Mouse (Mus musculus) c-Kit-positive CD71-negative TER-119-negative erythroid progenitor cells, embryonic 14.5 days (primary cell): ENCODE data around the gene Acat3.
A peak's percentile ranks its signal among the peaks of the same experiment; 100 is the strongest.
"Not testable (repeated sequence)": the region's sequence is repeated elsewhere in the genome, so short reads cannot be mapped to it uniquely, and the experiment has no call there.

Experiments
- DNase-seq: peaks from one replicate; pipeline ENCODE4 v3.0.0-alpha.2; 2013; ENCODE audit warnings: low read depth

The Acat3 gene

DNA sequence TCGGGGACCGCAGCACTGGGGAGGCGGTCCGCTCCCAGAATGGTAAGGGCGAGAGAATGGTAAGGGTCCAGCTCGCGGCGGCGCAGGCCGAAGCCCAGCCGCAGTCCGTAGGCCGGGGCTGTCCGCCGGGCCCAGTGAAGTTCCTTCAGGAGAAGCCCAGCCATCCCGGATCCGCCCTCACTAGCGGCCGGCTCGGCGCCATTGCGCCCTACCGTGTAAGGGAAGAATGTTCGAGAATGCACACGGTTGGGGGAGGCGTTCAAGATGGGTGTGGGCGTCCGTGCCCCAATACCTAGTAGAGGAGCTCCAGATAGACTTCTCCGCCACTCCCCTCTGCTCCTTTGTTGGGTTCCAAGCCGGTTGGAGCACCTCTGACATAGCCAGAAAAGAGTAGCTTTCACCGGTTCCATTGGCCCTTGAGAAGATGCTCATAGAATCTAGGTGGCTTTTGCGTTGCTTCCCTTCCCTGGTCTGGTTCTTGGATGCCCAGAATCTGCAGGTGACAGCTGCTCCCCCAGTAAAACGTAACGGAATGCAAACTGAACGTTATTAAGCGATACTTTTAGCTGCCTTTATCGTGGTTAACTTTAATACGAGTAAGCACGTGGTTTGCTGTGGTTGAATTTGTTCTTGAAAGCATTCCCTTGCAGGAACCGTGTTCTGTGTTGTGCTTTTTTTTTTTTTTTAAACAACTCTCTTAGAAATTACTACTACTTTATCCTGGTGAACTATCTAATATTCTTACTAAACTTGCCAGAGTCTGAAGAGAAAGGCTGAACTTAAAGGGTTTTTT lies 23.6 kb downstream of the Acat3 start:
- peak; percentile 45 for DNase-seq

DNA sequence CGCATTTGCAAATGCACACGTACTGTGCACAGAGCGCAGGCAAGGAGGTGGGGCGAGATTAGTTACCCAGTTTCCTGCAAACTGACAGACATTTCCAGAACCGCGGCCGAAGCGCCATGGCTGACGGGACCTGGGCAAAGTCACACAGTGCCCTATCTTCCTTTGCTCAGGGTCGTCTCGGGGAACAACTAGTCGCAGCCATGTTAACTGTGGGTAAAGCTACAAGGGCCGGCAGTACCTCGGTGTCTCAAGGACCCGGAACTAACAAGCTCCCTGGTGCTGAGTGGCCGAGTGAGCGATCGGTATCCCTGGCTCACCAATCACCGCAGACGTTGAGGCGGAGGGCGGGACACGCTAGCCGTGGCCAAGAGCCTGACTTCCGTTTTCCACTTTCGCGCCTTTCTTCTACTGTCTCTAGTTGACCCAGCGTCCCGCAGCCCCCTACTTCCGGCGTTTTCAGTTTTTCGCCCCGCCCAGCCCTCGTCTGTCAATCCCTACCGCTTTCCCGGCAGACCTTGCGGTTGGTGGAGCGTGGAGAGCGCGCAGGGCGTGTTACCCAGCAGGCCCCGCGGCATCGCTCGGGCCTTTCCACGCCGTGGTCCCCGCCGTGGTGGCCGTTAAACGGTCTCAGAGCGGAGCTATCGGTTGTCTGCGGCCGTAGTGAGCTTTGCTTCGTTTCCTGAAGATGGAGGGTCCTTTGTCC lies 24.4 kb downstream of the Acat3 start, which contains the start of gene Mrpl18:
TSS of gene Mrpl18 (minus strand) at position 465 of the 703 bp plus-strand sequence.
- DNase-seq: peak; percentile 99

DNA sequence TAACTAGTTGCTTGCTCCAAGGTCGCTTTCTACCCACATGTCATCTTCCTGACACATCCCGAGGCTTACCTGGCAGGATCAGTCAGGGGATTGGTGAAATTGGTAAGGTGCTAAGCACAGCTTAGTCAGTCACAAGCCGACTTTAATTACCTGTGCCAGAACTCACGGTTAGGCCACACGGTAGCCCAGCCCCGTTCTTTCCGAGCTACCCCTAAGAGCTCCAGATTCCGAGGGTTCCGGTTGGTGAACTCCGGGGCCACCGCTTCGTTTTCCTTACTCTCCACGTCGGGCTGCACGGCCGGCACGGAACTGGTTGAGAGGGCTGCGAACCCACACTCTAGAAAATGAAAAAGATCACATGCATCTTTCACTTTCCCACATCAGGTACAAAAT lies 24.9 kb downstream of the Acat3 start, which contains the start of gene Tcp1:
TSS of gene Tcp1 (plus strand) at position 214 of the 393 bp plus-strand sequence.
- no peak for DNase-seq

DNA sequence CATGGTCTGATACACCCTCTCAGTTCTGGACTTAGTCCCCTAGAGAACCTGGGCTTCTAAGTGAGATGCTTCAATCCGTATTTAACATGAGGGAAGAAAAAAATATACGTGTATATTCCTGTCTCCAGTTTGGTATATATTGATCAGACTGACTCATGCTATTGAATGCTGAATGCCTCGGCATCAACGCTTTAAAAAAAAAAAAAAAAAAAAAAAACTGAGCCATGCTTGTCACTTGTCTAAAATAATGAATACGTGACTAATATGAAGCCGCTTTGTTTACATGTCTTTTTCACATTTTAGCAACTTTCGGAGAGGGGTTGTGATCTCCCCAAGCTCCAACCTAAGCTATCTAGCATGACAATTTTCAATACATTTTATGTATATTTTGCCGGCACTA lies 30.0 kb downstream of the Acat3 start:
- no peak for DNase-seq

DNA sequence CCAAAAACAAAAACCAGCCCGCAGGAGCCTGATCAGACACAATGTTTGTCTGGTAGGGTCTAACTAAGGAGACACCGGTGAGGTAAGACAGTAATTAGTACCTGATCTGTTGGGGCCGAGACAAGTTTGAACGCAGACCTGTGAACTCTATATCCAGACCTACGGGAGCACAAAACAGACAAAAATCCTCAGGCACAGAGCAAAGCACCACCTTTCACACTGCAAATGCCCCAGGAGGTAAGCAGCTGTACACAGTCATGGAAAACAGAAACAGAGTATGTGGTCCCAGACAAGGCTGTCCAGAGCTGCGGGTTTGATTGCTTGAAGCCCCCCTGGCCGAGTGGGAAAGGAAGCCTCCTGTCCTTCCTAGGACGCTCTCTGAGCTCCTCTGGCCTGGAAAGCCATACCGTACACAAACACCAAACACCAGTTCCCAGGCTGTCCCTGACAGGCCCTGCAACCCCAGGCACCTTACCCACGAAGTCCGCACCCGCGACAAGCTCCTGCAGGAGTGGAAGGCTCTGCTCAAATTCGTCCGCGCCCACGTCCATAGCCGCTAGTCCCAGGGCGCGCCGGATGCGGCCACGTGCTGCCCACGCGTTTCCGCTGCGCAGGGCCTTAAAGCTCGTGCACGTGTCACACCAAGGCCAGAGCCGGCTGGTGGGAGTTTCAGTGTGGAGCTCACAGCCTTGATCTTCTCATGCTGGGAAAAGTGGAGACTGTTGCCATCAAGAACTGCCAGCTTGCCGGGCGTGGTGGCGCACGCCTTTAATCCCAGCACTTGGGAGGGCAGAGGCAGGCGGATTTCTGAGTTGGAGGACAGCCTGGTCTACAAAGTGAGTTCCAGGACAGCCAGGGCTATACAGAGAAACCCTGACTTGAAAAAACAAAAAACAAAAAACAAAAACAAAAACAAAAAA lies 30.8 kb downstream of the Acat3 start, which contains the start of gene Pnldc1:
TSS of gene Pnldc1 (minus strand) at position 870 of the 920 bp plus-strand sequence.
- no peak for DNase-seq

DNA sequence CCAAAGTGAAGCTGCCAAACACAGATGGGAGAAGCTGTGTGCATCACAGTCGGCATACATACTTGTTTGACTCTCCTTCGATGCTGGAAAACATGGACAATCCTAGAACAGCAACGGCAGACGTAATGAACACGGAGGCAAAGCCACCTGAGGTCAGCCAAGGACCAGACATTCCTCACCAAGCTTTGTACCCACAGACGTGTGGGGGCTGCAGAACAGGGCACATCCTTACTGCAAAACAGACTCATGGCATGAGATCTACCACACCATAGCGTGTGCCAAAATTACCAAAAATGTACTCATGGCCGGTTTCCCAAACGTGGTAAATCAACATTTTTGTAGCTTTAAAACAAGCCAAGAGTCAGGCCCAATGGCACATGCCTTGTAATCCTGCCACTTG lies 34.0 kb downstream of the Acat3 start:
- DNase-seq: no peak

DNA sequence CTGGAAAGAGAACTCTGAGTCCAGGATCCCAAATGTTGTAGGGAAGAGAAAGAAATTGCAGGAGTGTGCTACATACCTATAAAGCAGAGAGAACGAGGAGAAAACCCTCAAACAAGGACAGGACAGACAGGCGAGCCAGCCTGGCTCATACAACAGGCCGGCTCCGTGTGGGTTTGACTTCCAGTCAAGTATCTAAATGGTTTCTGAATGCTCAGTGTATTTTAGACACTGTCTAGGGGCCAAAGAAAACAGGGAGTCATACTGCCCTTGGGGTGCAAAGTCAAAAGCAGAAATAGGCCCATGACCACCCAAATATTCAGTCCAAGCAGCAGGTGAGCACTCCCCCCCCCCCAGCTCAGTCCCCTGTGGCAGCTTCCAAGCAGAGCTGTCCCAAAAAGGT lies 34.6 kb downstream of the Acat3 start:
- no peak for DNase-seq

DNA sequence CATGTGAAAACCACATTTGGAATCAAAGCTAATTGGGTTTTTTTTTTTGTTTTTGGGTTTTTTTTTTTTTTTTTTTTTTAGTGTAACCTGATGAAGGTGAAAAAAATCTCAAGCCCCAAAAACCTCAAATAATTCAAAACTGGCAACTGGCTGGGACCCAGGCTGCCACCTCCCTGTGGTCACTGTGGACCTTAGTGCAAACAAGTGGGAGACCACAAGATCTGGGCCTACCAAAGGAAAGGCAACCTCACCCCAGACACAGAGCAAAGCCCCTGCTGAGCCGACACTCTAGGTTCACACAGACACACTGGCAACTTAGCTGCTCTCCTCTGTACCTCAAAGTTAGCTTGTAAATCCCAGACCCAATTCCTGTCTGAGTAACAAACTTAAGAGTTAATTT lies 36.1 kb downstream of the Acat3 start:
- DNase-seq: no peak

DNA sequence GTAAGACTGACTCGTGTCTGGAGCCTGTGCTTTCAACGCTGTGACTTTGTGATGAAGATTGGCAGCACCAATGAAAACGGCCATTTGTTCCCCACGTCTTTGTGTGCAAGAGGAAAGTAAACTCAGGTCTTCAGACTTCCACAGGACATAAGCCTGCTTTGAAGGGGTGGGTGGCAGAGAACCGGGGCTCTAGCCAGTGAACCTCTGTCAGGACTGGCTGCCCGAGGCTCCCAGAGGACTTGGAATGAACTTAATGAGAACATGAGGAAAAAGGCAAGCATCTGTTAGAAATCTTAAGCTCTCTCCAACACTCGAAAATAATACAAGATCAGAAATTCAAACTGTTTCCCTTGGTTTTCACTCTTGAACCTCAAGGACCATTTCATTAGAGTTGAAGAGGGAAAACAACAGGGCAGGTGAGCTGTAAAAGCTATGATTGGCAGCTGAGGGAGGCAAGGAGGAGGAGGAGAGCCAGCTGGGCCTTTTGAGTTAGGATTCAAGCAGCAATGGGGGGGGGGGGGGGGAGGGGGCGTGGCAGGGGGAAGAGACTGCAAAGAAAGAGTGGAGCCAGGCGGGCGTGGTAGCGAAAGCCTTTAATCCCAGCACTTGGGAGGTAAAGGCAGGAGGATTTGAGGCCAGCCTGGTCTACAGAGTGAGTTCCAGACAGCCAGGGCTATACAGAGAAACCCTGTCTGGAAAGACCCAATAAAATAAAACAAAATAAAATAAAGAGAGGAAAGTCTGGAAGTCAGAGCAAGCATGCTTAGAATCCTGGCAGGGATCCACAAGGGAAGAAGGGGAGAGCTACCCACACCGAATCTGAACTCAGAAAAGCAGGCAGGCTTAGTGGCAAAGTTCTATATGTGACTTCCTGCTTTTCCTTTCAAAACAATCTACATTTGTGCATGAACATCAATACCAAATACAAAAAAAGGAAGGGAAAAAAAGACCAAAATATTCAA lies 36.7 kb downstream of the Acat3 start:
- DNase-seq: no peak

DNA sequence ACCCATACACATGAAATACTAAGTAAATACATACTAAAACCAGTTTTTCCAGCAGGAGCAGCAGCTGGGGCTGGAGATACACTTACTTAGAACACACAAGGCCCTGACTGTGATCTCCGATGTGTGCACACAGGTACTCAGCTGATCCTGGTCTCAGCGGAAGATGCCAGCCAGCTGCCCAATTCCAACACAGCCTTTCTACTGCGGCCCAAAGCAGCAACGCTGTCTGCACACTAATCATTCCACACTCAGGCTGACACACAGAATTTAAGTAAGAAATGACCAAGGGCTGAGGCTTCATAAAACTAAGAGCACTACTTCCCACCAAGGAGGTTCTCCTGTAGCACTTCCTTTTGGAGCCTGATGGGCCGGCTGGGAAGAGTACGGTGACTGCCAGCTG lies 38.1 kb downstream of the Acat3 start:
- DNase-seq: no peak

DNA sequence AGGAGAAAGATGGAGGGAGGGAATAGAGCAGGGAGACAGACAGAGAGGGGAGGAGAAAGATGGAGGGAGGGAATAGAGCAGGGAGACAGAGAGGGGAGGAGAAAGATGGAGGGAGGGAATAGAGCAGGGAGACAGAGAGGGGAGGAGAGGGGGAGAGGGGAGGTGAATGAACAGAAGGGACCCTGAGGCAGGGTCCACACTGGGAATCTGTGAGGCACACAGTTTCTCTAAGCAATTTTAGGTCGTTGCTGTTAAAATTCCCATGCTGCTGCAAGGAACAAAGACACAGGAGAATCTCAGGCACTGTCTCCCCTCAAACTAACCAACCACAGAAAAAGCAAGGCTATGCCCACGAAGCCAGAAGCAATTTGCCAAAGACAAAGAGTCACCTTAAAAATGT lies 41.8 kb downstream of the Acat3 start:
- DNase-seq: not testable (repeated sequence)

DNA sequence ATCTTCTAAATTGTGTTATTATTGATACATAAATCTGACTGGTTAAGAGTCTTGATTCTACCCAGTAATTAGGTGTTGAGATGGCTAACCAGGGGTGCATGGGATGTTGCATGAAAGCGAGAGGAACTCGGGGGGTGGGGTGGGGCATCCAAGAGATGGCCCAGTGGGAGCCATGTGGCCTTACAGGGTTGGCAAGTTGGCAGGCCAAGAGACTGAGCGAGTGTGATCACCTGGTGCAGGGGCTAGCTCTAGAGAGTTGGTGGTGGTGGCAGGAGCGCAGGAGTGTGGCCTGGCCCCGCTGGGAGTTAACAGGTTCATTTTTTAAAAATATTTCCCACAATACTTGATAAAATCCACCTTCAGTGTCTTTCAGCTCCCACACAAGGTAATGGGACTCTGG lies 42.7 kb downstream of the Acat3 start:
- DNase-seq: no peak

DNA sequence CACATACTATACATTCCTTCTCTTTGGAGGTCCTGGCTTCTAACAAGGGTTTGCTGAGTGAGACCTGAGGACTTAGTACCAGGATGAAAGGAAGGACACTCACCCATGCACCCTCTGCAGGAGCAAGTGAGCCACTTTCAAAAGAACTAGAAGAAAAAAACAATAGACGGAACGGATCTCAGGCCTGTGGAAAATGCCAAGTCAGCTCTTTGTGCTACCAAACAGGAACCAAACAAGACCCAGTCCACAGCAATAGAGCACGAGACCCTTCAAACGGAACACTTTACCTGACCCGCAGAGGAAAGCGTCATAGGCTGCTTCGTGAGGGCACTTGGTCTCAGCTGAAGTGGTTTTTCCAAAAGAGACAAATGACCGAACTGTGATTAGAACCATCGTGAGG lies 48.4 kb downstream of the Acat3 start:
- no peak for DNase-seq

DNA sequence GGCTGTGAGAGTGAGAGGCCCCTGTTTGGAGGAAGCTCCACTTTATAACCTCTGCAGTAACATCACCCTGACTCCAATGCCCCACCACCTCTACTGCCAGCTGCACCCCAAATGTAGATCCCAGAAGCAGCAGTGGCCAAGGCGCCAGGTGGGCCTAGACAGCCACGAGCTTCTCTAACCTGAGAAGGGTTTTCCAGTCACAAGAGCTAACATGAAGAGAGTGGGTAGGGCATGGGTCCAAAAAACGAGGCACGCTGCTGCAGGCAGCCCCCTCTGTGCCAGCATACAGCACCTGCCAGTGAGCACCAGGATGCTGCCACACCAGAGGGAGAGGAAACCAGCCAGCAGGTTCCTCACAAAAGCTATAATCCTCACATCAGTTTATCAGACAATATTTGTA lies 49.3 kb downstream of the Acat3 start:
- no peak for DNase-seq

DNA sequence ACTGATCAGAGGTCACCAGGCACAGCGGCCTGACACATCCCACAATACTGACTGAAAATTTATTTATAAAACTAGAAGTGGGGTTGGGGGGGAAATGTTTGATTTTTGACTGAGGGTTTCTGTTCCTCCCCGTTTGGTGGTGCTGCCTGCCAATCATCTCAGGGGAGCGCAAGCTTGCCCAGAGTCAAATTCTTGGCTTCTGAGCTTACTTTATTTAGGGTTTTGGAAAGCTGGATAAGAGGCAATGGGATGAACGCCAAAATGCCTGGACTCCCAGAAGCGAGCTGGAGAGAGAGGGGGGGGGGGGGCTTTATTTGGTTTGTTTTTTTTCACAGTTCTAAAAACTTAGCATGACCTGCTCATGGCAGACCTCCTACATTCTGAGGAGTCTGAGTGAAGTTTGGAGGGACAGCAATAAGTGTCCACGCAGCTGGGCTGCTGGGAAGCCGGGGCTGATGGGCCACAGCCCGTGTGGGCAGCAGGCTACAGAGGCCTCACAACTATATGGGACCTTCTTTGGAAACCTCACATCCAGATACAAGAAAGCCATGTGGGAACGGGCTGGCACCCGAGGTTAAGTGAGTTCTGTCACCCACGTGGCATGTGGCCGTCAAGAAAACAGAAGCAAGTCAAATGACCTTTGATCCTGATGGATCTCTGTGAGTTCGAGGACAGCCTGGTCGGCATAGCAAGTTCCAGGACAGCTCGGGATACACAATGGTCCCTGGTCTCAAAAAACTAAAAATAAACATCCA lies 53.2 kb downstream of the Acat3 start:
- DNase-seq: no peak

DNA sequence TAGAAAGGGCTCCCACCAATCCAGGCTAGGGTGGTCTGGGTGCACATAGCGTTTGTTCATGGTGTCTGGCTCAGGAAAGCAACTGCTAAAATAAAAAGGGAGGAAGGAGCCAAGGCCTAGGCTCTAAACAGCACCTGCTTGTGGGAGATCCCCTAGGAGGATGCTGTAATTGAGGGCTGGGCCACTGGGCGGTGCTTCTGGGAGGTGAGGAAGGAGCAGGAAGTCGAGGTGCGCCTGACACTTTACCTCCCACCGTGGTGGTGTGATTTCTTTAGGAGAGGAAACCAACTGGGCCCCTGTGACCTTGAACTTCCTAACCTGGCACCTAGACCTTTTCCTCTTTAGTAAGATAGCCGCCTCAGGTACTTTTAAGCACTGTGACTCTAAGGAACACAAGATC lies 53.8 kb downstream of the Acat3 start:
- no peak for DNase-seq

DNA sequence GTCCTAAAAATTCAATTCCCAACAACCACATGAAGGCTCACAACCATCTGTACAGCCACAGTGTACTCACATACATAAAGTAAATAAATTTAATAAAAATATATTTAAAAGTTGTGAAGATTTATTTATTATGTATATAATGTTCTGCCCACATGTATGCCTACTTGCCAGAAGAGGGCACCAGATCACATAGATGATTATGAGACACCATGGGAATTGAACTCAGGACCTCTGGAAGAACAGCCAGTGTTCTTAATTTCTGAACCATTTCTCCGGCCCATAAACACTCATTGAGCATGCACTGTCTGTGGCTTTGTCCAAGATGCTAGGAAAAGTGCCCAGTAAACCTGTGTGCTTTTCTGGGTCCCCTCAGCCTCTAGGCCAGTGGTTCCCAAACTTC lies 59.2 kb downstream of the Acat3 start:
- no peak for DNase-seq

DNA sequence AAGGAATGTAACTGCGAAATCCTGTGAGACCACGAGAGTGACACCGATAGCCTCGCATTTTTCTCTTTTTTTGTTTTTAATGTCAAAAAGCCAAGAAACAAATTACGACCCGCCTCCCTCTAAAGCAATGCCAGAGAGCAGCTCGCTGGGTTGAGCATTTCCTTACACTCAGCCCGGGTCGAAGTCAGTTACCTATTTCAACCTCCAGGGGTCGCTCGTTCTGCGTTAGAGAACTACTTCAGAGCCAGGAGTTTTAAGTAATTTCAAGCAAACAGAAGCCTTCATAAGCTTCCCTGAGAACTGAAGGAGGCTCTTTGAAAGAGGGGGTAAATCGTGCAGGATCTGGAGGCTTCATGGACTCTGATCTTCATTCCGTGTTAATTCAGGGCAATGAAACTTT lies 60.2 kb downstream of the Acat3 start:
- DNase-seq: peak; percentile 87

DNA sequence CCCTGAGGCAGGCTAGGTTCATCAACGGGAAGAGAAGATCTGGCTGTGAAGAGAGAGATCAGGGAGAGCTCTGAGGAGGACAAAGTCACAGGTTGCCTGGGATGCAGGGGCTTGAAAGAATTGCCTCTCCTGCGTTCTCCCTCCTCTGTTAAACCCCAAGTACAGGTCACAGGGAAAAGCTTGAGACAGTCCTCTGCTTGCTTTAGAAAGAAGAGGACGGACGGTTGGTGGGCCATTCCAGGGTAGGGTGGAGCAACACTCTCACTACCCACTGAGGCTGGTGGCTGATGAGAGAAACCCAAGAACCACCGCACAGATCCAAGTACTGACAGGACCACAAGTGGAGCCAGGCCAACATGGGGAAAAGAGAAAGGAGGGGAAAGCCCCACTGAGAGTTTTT lies 64.7 kb downstream of the Acat3 start, which contains the start of gene Mrgprh:
TSS of gene Mrgprh (plus strand) at position 301 of the 400 bp plus-strand sequence.
- no peak for DNase-seq
